Mouse (Mus musculus) stomach, postnatal 0 days (tissue): ENCODE data around the gene Cfap44. TPM values are rescaled to one million over a fixed set of nuclear protein-coding genes. Genes with fewer than 3 reads are reported as not detected.
"Not testable (repeated sequence)": the region's sequence is repeated elsewhere in the genome, so short reads cannot be mapped to it uniquely, and the experiment has no call there.

ENCODE experiments used
- ATAC-seq: fragments of 200-750 bp; cut with Nextera tagmentation; 2 replicates; pipeline ENCODE4 v1.8.0; 2017; ENCODE audit not compliant: low FRiP score, low TSS enrichment
- DNase-seq: peaks from one replicate; pipeline ENCODE4 v3.0.0-alpha.2; 2016; ENCODE audit warnings: low spot score
- H3K27ac ChIP-seq: fragments of 300-500 bp; sonication (generic); replicated peaks from 2 replicates; pipeline ENCODE4 v1.5.1; 2014; ENCODE audit warnings: mild to moderate bottlenecking, control low read depth
- H3K27me3 ChIP-seq: fragments of 300-500 bp; sonication (generic); 2 replicates; pipeline ENCODE4 v1.6.1; 2014; ENCODE audit warnings: low read length; ENCODE audit not compliant: control insufficient read depth, insufficient read depth
- H3K36me3 ChIP-seq: fragments of 300-500 bp; sonication (generic); 2 replicates; pipeline ENCODE4 v1.6.1; 2014; ENCODE audit warnings: low read length, mixed read lengths; ENCODE audit not compliant: control insufficient read depth, insufficient read depth
- H3K4me1 ChIP-seq: fragments of 300-500 bp; sonication (generic); replicated peaks from 2 replicates; pipeline ENCODE4 v1.6.1; 2014; ENCODE audit warnings: antibody characterized with exemption; ENCODE audit not compliant: control insufficient read depth, insufficient read depth
- H3K4me2 ChIP-seq: fragments of 300-500 bp; sonication (generic); replicated peaks from 2 replicates; pipeline ENCODE4 v1.6.1; 2014; ENCODE audit warnings: low read depth, mild to moderate bottlenecking, control low read depth, moderate library complexity
- H3K4me3 ChIP-seq: fragments of 300-500 bp; sonication (generic); 2 replicates; pipeline ENCODE4 v1.5.1; 2014; ENCODE audit warnings: low read depth, low read length, control low read depth
- H3K9ac ChIP-seq: fragments of 300-500 bp; sonication (generic); 2 replicates; pipeline ENCODE4 v1.6.1; 2014; ENCODE audit warnings: mild to moderate bottlenecking, low read length, control low read depth, mixed read lengths
- H3K9me3 ChIP-seq: fragments of 300-500 bp; sonication (generic); 2 replicates; pipeline ENCODE4 v1.6.1; 2016; ENCODE audit warnings: low read length; ENCODE audit not compliant: control insufficient read depth
- CTCF ChIP-seq: IDR thresholded peaks from 2 replicates; pipeline ENCODE4 v1.5.1; 2016; ENCODE audit warnings: antibody characterized with exemption, low read depth, mild to moderate bottlenecking, moderate library complexity
- EP300 ChIP-seq: optimal IDR thresholded peaks from 2 replicates; pipeline ENCODE3; 2016; ENCODE audit warnings: antibody characterized with exemption
- WGBS: fragments of 180-500 bp; shearing (Covaris S2); extraction: QIAGEN DNeasy Blood & Tissue Kit; methylation state at CpG from one replicate; pipeline ENCODE4 v1.1.7; 2014; 5-methylcytosine and 5-hydroxymethylcytosine counted together
- polyA plus RNA-seq: library from polyadenylated mRNA; unstranded; fragments of >200 nt; fragmentation: Nextera tagmentation; extraction: Ambion mirVana; gene quantifications from 2 replicates; pipeline ENCODE4 v1.2.1, GENCODE M21; 2015

The Cfap44 gene
- polyA plus RNA-seq, 1 experiment from 2014 or later: 0.05 TPM

DNA sequence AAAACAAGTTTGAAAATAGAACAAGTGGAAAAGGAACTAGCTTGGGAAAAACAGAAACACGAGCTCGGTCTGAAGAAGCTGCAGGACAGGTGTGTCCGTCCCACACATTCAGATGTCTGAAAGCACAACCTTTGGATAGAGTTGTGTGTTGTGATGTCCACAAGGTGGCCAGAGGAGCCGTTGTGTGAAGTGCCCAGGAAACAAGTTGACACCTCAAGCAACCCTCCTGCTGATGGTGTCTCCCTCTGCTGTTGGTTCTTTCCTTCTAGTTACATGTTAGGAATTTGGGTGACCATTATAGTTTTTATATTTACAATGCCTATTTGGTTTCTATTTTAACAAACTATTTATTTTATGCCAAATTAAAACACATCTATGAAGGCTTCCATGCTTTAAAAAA is 40.9 kb downstream of the Cfap44 start:
- WGBS: 59% methylated on average over 4 of the region's 4 CpGs

GRCm38 (mm10) chr16:44441913-44442312 is 47.3 kb downstream of the Cfap44 start:
- DNase-seq, H3K36me3 ChIP-seq, ATAC-seq, H3K4me2 ChIP-seq, H3K27ac ChIP-seq, H3K4me1 ChIP-seq, H3K4me3 ChIP-seq, H3K9me3 ChIP-seq, H3K9ac ChIP-seq, H3K27me3 ChIP-seq: not testable (repeated sequence)
- WGBS: 97% methylated on average over 15 of the region's 15 CpGs

More for the DNA sequence above, 40.9 kb downstream of the Cfap44 start:
- H3K27me3 ChIP-seq: no peaks in the 10 kb centered on the region
- DNase-seq: no peak
- H3K4me3 ChIP-seq: no peak overlapping the region
- no peaks in the 10 kb centered on the region for H3K4me1 ChIP-seq
- H3K4me2 ChIP-seq: no peak overlapping the region
- H3K36me3 ChIP-seq: no peaks in the 10 kb centered on the region
- no peak overlapping the region for H3K27ac ChIP-seq
- no peak for ATAC-seq
- TF ChIP-seq CTCF (peak; percentile 62), EP300 (no peak)
- H3K9ac ChIP-seq: no peak overlapping the region
- no peaks in the 10 kb centered on the region for H3K9me3 ChIP-seq

- no peak for DNase-seq
- Histone ChIP-seq H3K9me3 (no peaks in the 10 kb centered on the region), H3K4me1 (no peaks in the 10 kb centered on the region), H3K27me3 (no peaks in the 10 kb centered on the region), H3K4me2 (no peak overlapping the region), H3K4me3 (no peak overlapping the region), H3K36me3 (no peaks in the 10 kb centered on the region), H3K27ac (no peak overlapping the region), H3K9ac (no peak overlapping the region)
- TF ChIP-seq CTCF: no peak
- no peak for TF ChIP-seq EP300
- no peak for ATAC-seq
- 88% methylated on average over 2 of the region's 2 CpGs for WGBS
Observed at GRCm38 (mm10) chr16:44457858-44458257, 63.3 kb downstream of the Cfap44 start.

- Histone ChIP-seq H3K9me3 (no peaks in the 10 kb centered on the region), H3K27me3 (no peaks in the 10 kb centered on the region), H3K36me3 (no peaks in the 10 kb centered on the region), H3K4me2 (no peak overlapping the region), H3K4me1 (no peaks in the 10 kb centered on the region), H3K4me3 (no peak overlapping the region), H3K9ac (no peak overlapping the region), H3K27ac (no peak overlapping the region)
- WGBS: 85% methylated on average over 2 of the region's 2 CpGs
- DNase-seq: no peak
- TF ChIP-seq EP300 (no peak), CTCF (no peak)
- no peak for ATAC-seq
Observed at GRCm38 (mm10) chr16:44458826-44459225, 64.2 kb downstream of the Cfap44 start.

- H3K36me3 ChIP-seq: no peaks in the 10 kb centered on the region
- H3K9me3 ChIP-seq: no peaks in the 10 kb centered on the region
- 63% methylated on average over 5 of the region's 5 CpGs for WGBS
- H3K4me2 ChIP-seq: no peak overlapping the region
- no peaks in the 10 kb centered on the region for H3K4me1 ChIP-seq
- no peaks in the 10 kb centered on the region for H3K27me3 ChIP-seq
- ATAC-seq (no peak), DNase-seq (no peak)
- H3K4me3 ChIP-seq: no peak overlapping the region
- H3K27ac ChIP-seq: no peak overlapping the region
- no peak for TF ChIP-seq EP300
- no peak for TF ChIP-seq CTCF
- no peak overlapping the region for H3K9ac ChIP-seq
Observed at GRCm38 (mm10) chr16:44460922-44461321, 66.3 kb downstream of the Cfap44 start.

GRCm38 (mm10) chr16:44475281-44475680 is 80.7 kb downstream of the Cfap44 start:
- Histone ChIP-seq H3K36me3 (no peaks in the 10 kb centered on the region), H3K27ac (no peak overlapping the region), H3K27me3 (no peaks in the 10 kb centered on the region), H3K4me3 (no peak overlapping the region), H3K9me3 (no peaks in the 10 kb centered on the region), H3K4me2 (no peak overlapping the region), H3K4me1 (no peaks in the 10 kb centered on the region), H3K9ac (no peak overlapping the region)
- DNase-seq (no peak), ATAC-seq (no peak)
- TF ChIP-seq EP300 (no peak), CTCF (no peak)
- 76% methylated on average over 14 of the region's 14 CpGs for WGBS
